Mouse (Mus musculus) adrenal gland, postnatal 0 days (tissue): ENCODE data around the gene Armc10. TPM values are rescaled to one million over a fixed set of nuclear protein-coding genes. Genes with fewer than 3 reads are reported as not detected.

Source experiments
- polyA plus RNA-seq: library from polyadenylated mRNA; unstranded; fragments of >200 nt; fragmentation: Nextera tagmentation; extraction: Ambion mirVana; gene quantifications from 2 replicates; pipeline ENCODE4 v1.2.1, GENCODE M21; 2015

Armc10 gene
- 15.6 and 22.4 TPM in 2 replicates for polyA plus RNA-seq

DNA sequence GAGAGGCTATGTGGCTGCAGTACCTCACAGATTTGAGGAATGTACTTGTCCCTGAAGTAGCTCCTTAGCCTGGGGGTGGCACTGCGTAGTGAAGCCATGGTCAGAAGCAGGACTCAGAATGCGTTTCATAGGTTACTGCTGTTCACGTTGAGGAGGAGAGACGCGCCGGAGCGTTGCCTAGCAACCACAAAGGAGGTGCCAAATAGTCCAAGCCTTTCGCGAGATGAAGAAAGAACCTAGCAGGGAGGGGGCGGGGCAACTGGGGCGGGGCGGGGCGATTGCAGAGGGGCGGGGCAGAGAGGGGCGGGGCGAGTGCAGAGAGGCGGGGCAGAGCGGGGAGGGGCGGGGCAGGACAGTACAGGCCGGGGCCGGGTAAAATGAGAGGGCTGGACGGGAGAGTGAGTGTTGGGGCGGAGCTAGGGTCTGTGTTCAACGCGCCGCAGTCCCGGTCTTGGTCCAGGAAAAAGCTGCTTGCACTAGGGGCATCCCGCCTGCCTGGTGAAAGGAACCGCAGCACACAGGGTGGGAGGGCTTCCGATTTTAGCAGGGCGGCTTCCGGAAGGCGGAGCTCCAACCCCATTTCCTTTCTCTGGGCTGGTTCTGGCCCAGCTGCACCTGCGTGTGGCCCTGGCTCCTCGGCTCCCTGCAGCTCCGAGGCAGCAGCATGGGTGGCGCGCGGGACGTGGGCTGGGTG is at the start of gene Armc10, which contains the start of gene Fbxl13:
TSS of gene Armc10 (plus strand) at position 375 of the 694 bp plus-strand sequence.
TSS of gene Fbxl13 (minus strand) at position 196 of the 694 bp plus-strand sequence.

DNA sequence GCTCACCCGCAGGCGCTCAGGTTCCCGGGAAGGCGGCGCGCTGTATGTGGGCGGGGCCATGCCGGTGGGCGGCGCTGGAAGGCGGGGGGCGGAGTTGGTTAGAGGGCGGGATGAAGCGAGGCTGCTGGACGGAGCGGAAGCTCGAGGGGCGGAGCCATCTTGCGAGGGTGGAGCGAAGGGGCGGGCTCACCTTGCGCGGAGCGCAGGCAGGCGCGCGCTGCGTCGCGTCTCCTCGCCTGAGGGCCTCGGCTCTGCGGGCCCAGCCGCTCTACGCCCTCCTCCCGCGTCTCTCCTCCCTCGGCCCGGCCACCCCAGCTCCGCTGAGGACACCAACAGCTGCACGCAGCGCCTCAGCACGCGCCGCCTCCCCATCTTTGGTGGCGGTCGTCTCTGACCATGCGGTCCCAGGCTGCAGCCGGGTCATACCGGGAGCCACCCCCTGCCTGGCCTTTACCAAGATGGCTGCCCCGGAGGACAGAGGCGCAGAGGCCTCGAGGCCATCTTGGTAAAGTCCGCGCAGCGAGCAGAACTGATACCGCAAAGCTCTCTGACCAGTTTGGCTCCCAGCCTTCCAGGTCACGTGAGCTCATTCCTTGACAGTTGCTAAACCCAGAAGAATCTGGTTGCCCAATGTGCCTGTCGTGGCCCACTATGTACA is 55.9 kb downstream of the Armc10 start, which contains the start of gene Napepld:
TSS of gene Napepld (minus strand) at position 46 of the 658 bp plus-strand sequence.

Other genes starting within 250 kb of the Armc10 start
- 0.12 and 0.17 TPM in 2 replicates for gene Ccdc146, start 221.1 kb upstream of the Armc10 start, polyA plus RNA-seq
- gene Fam185a, start 220.9 kb upstream of the Armc10 start, polyA plus RNA-seq: 3.9 and 7.6 TPM in 2 replicates
- 26.3 and 44.2 TPM in 2 replicates for gene Lrrc17, start 102.3 kb upstream of the Armc10 start, polyA plus RNA-seq
- gene Fbxl13, start 179 bp upstream of the Armc10 start, polyA plus RNA-seq: 0.30 and 0.76 TPM in 2 replicates
- gene Napepld, start 55.6 kb downstream of the Armc10 start, polyA plus RNA-seq: 7.9 and 14.2 TPM in 2 replicates
- 99.4 and 155 TPM in 2 replicates for gene Pmpcb, start 91.3 kb downstream of the Armc10 start, polyA plus RNA-seq
- 37.2 and 50.4 TPM in 2 replicates for gene Dnajc2, start 139.4 kb downstream of the Armc10 start, polyA plus RNA-seq
- 121 and 159 TPM in 2 replicates for gene Psmc2, start 139.5 kb downstream of the Armc10 start, polyA plus RNA-seq
- gene Slc26a5, start 219.8 kb downstream of the Armc10 start, polyA plus RNA-seq: 0.06 and 0.11 TPM in 2 replicates